In the genomic region with DNA sequence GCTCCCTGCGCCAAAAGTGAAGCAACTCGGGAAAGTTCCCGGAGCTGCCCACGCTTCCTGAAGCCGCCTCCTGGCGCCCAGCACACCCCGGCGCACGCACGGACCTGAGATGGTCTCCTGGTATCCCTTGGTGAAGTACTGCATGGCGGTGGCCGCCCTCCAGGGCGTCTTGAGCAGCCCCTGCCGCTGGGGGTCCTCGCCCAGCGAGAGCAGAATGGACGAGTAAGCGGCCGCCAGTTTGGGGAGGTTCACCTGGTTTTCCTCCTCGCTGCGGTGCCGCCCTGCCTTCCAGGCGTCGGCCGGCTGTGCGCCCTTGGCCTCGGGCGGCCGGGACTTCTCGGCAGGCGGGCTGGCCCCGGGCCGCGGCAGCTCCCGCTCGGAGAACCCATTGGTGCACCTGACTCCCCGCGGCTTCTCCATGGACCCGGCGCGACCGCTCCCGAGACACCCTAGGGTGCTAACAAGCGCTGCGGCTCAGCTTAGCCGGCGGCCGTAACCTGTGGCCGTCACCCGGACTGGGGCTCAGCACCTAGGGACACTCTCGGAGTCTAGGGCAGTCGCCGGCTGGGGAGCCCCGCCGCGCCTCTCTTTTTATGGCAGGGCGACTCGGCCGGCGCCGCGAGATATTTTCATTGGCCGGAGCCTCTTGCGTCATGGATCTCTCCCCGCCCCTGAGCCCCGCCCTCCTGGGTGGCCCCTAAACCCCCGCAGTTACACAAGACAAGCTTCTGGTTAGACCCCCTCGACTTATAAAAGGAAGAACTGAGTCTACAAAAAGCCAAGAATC, we compare ENCODE assay signal across 7 mouse cellular contexts. TPM values are rescaled to one million over a fixed set of nuclear protein-coding genes. Genes with fewer than 3 reads are reported as not detected.
A peak's percentile ranks its signal among the peaks of the same experiment; 100 is the strongest.
DNase-seq lines count a peak whose midpoint lies in the region; ATAC-seq and TF ChIP-seq lines count a peak whose summit lies in the region.

Gch1 (minus strand) TSS at position 566 of the 787 bp plus-strand sequence.

- peak; percentile 85 for DNase-seq in adrenal gland, adult 8-10 months
- DNase-seq in embryo, embryonic 9.5 days (ENCODE audit: extremely low spot score): peak; percentile 79
- DNase-seq in kidney, adult 18-20 months: peak; percentile 85
- peak; percentile 84 for DNase-seq in limb, embryonic 10.5 days (ENCODE audit: low spot score)

- H3K4me3 ChIP-seq in limb, embryonic 10.5 days: peak within 1 kb of the TSS; percentile 74
- peak within 1 kb of the TSS; percentile 82 for H3K4me3 ChIP-seq in midbrain, embryonic 12.5 days
- peak within 1 kb of the TSS; percentile 74 for H3K4me3 ChIP-seq in small intestine, adult 2 months (ENCODE audit: low read depth, low read length)

- under 1% methylated on average over 68 of the region's 68 CpGs for WGBS in limb, embryonic 10.5 days
- 0% methylated on average over 67 of the region's 68 CpGs for WGBS in midbrain, embryonic 12.5 days
- WGBS in small intestine, adult 2 months: under 1% methylated on average over 65 of the region's 68 CpGs

- no peak for TF ChIP-seq CTCF in small intestine, adult 2 months (IDR thresholded peaks at IDR 0.05; ENCODE audit: extremely low read depth, insufficient read length, insufficient replicate concordance, low read depth, low read length)

- peak within 1 kb of the TSS; percentile 61 for H3K9ac ChIP-seq in midbrain, embryonic 12.5 days (replicated peaks)

- no peaks in the 10 kb centered on the region for H3K36me3 ChIP-seq in limb, embryonic 10.5 days
- H3K36me3 ChIP-seq in midbrain, embryonic 12.5 days: no peaks in the 10 kb centered on the region
- H3K36me3 ChIP-seq in small intestine, adult 2 months (ENCODE audit: control insufficient read depth, insufficient read depth, low read length): no peaks in the 10 kb centered on the region

- peak; percentile 66 for ATAC-seq in granulocyte monocyte progenitor cell, adult 5-6 weeks (replicated peaks; ENCODE audit: poor library complexity, severe bottlenecking)
- ATAC-seq in midbrain, embryonic 12.5 days (ENCODE audit: low FRiP score, low read depth): peak; percentile 93

- no peaks in the 10 kb centered on the region for H3K9me3 ChIP-seq in limb, embryonic 10.5 days (replicated peaks)
- H3K9me3 ChIP-seq in midbrain, embryonic 12.5 days: no peaks in the 10 kb centered on the region

- peaks cover 9% of the 10 kb centered on the region for H3K4me1 ChIP-seq in limb, embryonic 10.5 days
- peaks cover 7% of the 10 kb centered on the region for H3K4me1 ChIP-seq in midbrain, embryonic 12.5 days
- peaks cover 3% of the 10 kb centered on the region; the same call in 1 of the 2 replicates for H3K4me1 ChIP-seq in small intestine, adult 2 months (ENCODE audit: control insufficient read depth, insufficient read depth, insufficient read length, low read length)

- H3K27ac ChIP-seq in limb, embryonic 10.5 days: peak within 1 kb of the TSS; percentile 57
- no peak within 1 kb of the TSS for H3K27ac ChIP-seq in midbrain, embryonic 12.5 days (replicated peaks)
- H3K27ac ChIP-seq in small intestine, adult 2 months (ENCODE audit: insufficient read depth, low read depth, low read length): peak within 1 kb of the TSS; percentile 28

- peak; percentile 95 for TF ChIP-seq POLR2A in small intestine, adult 2 months (IDR thresholded peaks at IDR 0.05; ENCODE audit: low read depth, low read length)

- H3K27me3 ChIP-seq in limb, embryonic 10.5 days (ENCODE audit: low read depth, poor library complexity, severe bottlenecking): peaks cover 24% of the 10 kb centered on the region
- H3K27me3 ChIP-seq in midbrain, embryonic 12.5 days: peaks cover 19% of the 10 kb centered on the region
- no peaks in the 10 kb centered on the region for H3K27me3 ChIP-seq in small intestine, adult 2 months (ENCODE audit: control insufficient read depth, insufficient read depth, low read length)

- H3K4me2 ChIP-seq in midbrain, embryonic 12.5 days (replicated peaks): peak within 1 kb of the TSS; percentile 99

RNA-seq across cellular contexts. Expression of gene Gch1, which starts in this region (rescaled TPM):
- total RNA-seq in adrenal gland, adult 8-10 months (2022): 10 to 100 TPM; 54.1 to 98.5 (median 75.2) TPM
- total RNA-seq in granulocyte monocyte progenitor cell, adult 5-6 weeks (2014; fragmentation: Nextera tagmentation): 1.8 and 3.3 TPM in 2 replicates
- 0.41 and 2.1 TPM in 2 replicates for total RNA-seq in granulocyte monocyte progenitor cell, adult 5-6 weeks (2017)
- polyA plus RNA-seq in limb, embryonic 10.5 days (2016; fragmentation: Nextera tagmentation; extraction: Ambion mirVana): 0.72 and 0.88 TPM in 2 replicates
- 3.1 and 5.0 TPM in 2 replicates for polyA plus RNA-seq in midbrain, embryonic 12.5 days (2016; fragmentation: Nextera tagmentation; extraction: Ambion mirVana)
- 27.1 and 35.7 TPM in 2 replicates for polyA plus RNA-seq in small intestine, adult 2 months (2012; rRNA removed)

Comparison
In these comparisons a context has a peak if more than half of its experiments do, and no peak if none do; other contexts are left out.
1. RNA of gene Gch1 (total RNA-seq): 54.1 to 98.5 TPM in adrenal gland, adult 8-10 months; 0.41 to 3.3 TPM in granulocyte monocyte progenitor cell, adult 5-6 weeks; every median in the first group is over 10 times any median in the second.
2. Peak in DNase-seq, H3K4me3 ChIP-seq and H3K27ac ChIP-seq in limb, embryonic 10.5 days; RNA of the gene not detected or under 1 TPM.
3. Peak in every context shown above with its lines, with median percentiles within 50 percentile points of each other: DNase-seq and H3K4me3 ChIP-seq.